Mouse (Mus musculus): ENCODE data around the gene Krtap5-4. TPM values are rescaled to one million over a fixed set of nuclear protein-coding genes. Genes with fewer than 3 reads are reported as not detected.
"Not testable (repeated sequence)": the region's sequence is repeated elsewhere in the genome, so short reads cannot be mapped to it uniquely, and the experiment has no call there.

The Krtap5-4 gene
- polyA plus RNA-seq, 1 experiment from 2014 or later: not detected

DNA sequence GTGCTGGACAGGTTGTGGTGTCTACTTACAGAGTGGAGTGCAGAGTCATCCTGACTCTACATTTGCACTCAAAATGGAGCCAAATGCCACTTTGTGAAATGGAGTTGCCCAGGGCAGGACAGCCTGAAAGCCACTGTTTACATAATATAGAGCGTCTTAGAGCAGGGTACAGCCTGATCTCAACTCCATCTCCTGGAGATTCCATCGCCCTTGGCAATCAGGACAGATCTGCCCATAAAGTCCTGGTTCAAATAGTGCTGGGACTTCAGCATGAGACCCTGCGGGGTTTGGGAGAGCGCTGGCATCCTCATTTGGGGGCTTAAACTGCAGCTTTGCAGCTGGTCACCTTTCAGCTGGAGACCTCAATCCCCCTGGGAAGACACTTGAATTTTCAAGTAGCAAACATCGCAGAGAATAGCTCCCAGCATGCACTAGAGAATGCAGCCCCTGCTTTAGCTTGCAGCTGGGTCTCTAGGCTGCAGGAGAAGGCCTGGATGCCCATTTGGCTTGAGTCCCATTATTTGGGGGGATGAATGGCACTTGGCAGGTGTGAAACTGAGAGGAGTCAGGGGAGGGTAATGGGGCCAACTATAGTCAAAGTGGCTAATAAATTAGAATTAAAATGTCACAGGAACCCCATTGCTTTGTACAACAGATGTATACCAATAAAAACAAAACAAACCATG, 11.4 kb downstream of the Krtap5-4 start:
- Histone ChIP-seq H3K4me2 (no peak overlapping the region), H3K4me1 (ENCODE audit: insufficient read depth) (0 out of 2 replicates have a peak, but pooled peaks cover 3% of the 10 kb centered on the region), H3K36me3 (ENCODE audit: insufficient read depth) (no peaks in the 10 kb centered on the region), H3K27ac (ENCODE audit: low read depth) (no peak overlapping the region), H3K9ac (no peak overlapping the region), H3K9me3 (ENCODE audit: low read depth, low read length) (no peaks in the 10 kb centered on the region), H3K27me3 (ENCODE audit: insufficient read depth, low read length) (no peaks in the 10 kb centered on the region), H3K4me3 (ENCODE audit: low read depth, low read length) (no peak overlapping the region)
- 54% methylated on average over 5 of the region's 5 CpGs for WGBS
- TF ChIP-seq CTCF (IDR thresholded peaks at IDR 0.05; ENCODE audit: low read depth): no peak
- DNase-seq (no peak), ATAC-seq (ENCODE audit: insufficient read depth) (no peak)

DNA sequence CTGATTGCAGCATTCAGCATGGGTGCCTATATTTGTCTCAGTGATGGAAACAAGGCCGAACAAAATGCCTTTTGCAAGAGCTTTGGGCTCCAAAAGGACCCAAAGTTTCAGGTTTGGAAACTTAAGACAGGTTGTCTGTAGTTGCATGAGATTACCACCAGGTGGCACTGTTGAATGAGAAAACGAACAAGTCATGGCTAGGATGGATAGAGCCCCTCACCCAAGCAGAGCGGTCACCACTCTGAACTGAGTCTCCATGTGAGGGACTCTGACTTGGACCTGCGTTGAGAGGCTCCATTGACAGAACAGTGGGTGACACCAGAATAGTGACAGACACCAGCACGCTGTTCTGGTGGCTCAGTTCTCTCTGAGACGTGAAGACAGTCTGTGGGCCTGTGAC, 13.2 kb downstream of the Krtap5-4 start:
- no peaks in the 10 kb centered on the region for H3K36me3 ChIP-seq (ENCODE audit: insufficient read depth)
- H3K27ac ChIP-seq (ENCODE audit: low read depth): no peak overlapping the region
- H3K9ac ChIP-seq: no peak overlapping the region
- peak; percentile 86 for DNase-seq
- 0 out of 2 replicates have a peak, but pooled peaks cover 3% of the 10 kb centered on the region for H3K4me1 ChIP-seq (ENCODE audit: insufficient read depth)
- no peak overlapping the region for H3K4me2 ChIP-seq
- peak; percentile 90 for TF ChIP-seq CTCF (IDR thresholded peaks at IDR 0.05; ENCODE audit: low read depth)
- no peak overlapping the region for H3K4me3 ChIP-seq (ENCODE audit: low read depth, low read length)
- peak; percentile 83; the same call in 1 of the 2 replicates for ATAC-seq (ENCODE audit: insufficient read depth)
- H3K27me3 ChIP-seq (ENCODE audit: insufficient read depth, low read length): no peaks in the 10 kb centered on the region
- 21% methylated on average over 6 of the region's 6 CpGs for WGBS
- no peaks in the 10 kb centered on the region for H3K9me3 ChIP-seq (ENCODE audit: low read depth, low read length)

DNA sequence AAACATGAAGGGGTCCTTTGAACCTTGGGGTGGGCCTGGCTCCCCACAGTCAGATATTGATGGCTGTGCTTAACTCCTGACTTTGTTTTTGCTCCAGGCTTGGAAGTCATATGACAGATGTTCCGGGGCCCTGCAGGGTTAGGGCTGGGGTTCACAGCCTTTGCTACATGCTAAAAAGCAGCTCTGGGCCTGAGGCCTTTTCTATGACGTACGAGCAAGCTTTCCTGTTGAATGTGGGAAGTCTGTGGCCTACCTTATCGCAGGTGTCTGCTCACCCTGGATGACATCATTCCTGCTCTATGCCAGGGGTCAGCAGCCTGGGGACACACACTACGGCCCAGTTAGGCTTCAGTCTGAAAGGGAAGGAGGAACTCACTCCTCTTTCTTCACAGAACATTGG, 13.9 kb downstream of the Krtap5-4 start:
- no peaks in the 10 kb centered on the region for H3K36me3 ChIP-seq (ENCODE audit: insufficient read depth)
- H3K4me2 ChIP-seq: no peak overlapping the region
- WGBS: 45% methylated on average over 5 of the region's 5 CpGs
- ATAC-seq (ENCODE audit: insufficient read depth) (no peak), DNase-seq (no peak)
- no peaks in the 10 kb centered on the region for H3K9me3 ChIP-seq (ENCODE audit: low read depth, low read length)
- 0 out of 2 replicates have a peak, but pooled peaks cover 3% of the 10 kb centered on the region for H3K4me1 ChIP-seq (ENCODE audit: insufficient read depth)
- no peak overlapping the region for H3K27ac ChIP-seq (ENCODE audit: low read depth)
- no peak for TF ChIP-seq CTCF (IDR thresholded peaks at IDR 0.05; ENCODE audit: low read depth)
- H3K9ac ChIP-seq: no peak overlapping the region
- H3K27me3 ChIP-seq (ENCODE audit: insufficient read depth, low read length): no peaks in the 10 kb centered on the region
- no peak overlapping the region for H3K4me3 ChIP-seq (ENCODE audit: low read depth, low read length)

DNA sequence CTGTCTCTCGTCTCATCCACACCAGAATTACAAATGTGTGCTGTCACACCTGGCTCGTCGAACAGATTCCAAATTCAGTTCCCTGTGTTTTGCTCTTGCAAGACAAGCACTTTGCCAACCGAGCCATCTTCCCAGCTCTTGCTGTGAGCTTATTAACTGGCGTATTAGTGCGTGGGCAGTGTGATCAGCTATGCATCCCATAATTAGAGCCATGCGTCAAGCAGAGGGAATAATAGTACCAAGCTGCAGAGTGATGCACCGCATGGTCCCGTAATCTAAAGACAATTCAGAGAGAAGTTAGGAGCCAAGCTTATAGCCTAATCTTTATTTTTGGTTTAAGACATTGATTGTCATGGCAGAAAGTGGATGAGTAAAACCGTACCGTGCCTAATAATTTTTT, 15.8 kb downstream of the Krtap5-4 start:
- H3K9ac ChIP-seq: no peak overlapping the region
- H3K27ac ChIP-seq (ENCODE audit: low read depth): no peak overlapping the region
- 83% methylated on average over 11 of the region's 11 CpGs for WGBS
- TF ChIP-seq CTCF (IDR thresholded peaks at IDR 0.05; ENCODE audit: low read depth): no peak
- H3K4me1 ChIP-seq (ENCODE audit: insufficient read depth): 0 out of 2 replicates have a peak, but pooled peaks cover 3% of the 10 kb centered on the region
- no peaks in the 10 kb centered on the region for H3K9me3 ChIP-seq (ENCODE audit: low read depth, low read length)
- ATAC-seq (ENCODE audit: insufficient read depth) (no peak), DNase-seq (no peak)
- H3K4me2 ChIP-seq: no peak overlapping the region
- no peak overlapping the region for H3K4me3 ChIP-seq (ENCODE audit: low read depth, low read length)
- H3K36me3 ChIP-seq (ENCODE audit: insufficient read depth): no peaks in the 10 kb centered on the region
- no peaks in the 10 kb centered on the region for H3K27me3 ChIP-seq (ENCODE audit: insufficient read depth, low read length)

DNA sequence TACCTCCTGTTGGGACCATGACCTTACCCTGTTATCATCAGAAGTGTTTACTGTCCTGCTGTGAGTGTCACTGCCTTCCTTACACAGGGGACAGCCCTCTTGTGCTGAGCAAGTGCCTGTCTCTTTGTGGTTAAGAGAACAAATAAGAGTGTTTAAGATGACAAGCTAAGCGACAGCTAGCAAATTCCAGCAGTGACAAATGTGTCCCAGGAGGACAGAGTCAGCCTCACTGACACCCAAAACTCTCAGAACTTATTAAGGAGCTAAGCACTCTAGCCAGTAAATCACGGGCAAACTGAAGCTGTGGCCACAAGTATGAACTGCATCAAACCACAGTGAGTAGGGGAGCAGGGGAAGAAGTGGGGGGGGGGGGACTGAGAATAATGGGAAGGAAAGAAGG, 17.6 kb downstream of the Krtap5-4 start:
- WGBS: 19% methylated on average over 2 of the region's 2 CpGs
- Histone ChIP-seq H3K36me3 (ENCODE audit: insufficient read depth) (no peaks in the 10 kb centered on the region), H3K9me3 (ENCODE audit: low read depth, low read length) (no peaks in the 10 kb centered on the region), H3K9ac (no peak overlapping the region), H3K27ac (ENCODE audit: low read depth) (no peak overlapping the region), H3K27me3 (ENCODE audit: insufficient read depth, low read length) (no peaks in the 10 kb centered on the region), H3K4me1 (ENCODE audit: insufficient read depth) (0 out of 2 replicates have a peak, but pooled peaks cover 3% of the 10 kb centered on the region), H3K4me3 (ENCODE audit: low read depth, low read length) (no peak overlapping the region), H3K4me2 (no peak overlapping the region)
- DNase-seq (no peak), ATAC-seq (ENCODE audit: insufficient read depth) (no peak)
- TF ChIP-seq CTCF (IDR thresholded peaks at IDR 0.05; ENCODE audit: low read depth): no peak

DNA sequence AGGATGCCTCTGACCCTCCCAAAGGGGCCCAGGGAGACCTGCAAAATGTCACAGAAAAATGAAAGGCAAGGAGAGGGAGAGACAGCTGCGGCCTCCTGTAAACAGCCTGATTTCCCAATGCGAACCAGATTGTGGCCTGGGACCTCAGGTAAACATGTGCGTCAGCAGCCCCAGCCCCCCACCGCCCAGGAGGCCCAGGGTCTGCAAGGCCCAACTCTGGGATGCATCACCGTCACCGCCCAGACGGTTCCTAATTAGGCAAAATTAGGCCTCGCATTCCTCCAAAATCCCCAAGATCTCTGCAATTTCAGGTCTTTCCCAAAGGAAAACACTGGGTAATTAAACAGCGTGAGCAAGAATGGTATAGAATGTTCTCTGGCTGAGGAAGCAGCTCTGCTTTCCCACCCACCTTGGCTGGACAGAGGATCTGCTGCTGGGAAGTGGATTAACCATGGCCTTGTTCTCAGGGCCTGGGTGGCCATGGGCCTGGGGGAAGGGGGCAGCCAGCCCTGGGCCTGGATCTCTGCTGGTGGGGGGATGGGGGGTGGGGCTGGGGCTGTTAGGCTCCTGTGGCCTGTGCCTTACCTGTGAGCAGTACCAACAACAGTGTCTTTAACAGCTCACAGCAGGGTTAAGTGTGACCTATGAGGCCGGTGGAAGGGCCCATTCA, 18.4 kb downstream of the Krtap5-4 start:
- not testable (repeated sequence) for H3K9me3 ChIP-seq (ENCODE audit: low read depth, low read length); H3K4me3 ChIP-seq (ENCODE audit: low read depth, low read length); DNase-seq; H3K27me3 ChIP-seq (ENCODE audit: insufficient read depth, low read length); H3K9ac ChIP-seq; H3K36me3 ChIP-seq (ENCODE audit: insufficient read depth); H3K4me1 ChIP-seq (ENCODE audit: insufficient read depth); H3K4me2 ChIP-seq; ATAC-seq (ENCODE audit: insufficient read depth)
- H3K27ac ChIP-seq (ENCODE audit: low read depth): 0 out of 2 replicates have a peak overlapping the region, but pooled peaks have one; percentile 12
- WGBS: 50% methylated on average over 3 of the region's 10 CpGs

DNA sequence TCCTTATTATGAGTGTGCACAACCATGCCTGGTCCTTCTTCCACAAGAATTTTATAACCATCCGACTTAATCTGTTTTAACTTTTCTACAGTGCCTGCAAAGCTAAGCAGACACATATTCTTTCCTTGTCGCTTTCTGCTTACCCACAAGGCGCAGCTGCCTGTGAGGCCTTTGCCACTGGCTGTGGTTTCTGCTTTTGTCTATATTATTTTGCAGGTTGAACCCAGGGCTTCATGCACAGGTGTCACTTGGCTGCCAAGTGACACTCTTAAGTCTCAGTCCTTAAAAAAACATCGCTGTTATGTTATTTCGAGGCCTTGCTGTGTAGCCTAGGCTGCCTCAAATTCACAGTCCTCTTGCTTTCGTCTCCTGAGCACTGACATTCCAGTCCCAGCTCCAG, 19.3 kb downstream of the Krtap5-4 start:
- Histone ChIP-seq H3K27me3 (ENCODE audit: insufficient read depth, low read length) (no peaks in the 10 kb centered on the region), H3K9ac (no peak overlapping the region), H3K27ac (ENCODE audit: low read depth) (no peak overlapping the region), H3K4me3 (ENCODE audit: low read depth, low read length) (no peak overlapping the region), H3K36me3 (ENCODE audit: insufficient read depth) (no peaks in the 10 kb centered on the region), H3K4me2 (no peak overlapping the region), H3K4me1 (ENCODE audit: insufficient read depth) (peaks cover 11% of the 10 kb centered on the region), H3K9me3 (ENCODE audit: low read depth, low read length) (no peaks in the 10 kb centered on the region)
- no peak for TF ChIP-seq CTCF (IDR thresholded peaks at IDR 0.05; ENCODE audit: low read depth)
- ATAC-seq (ENCODE audit: insufficient read depth) (no peak), DNase-seq (no peak)
- 76% methylated on average over 6 of the region's 6 CpGs for WGBS

All from lung, embryonic 14.5 days (tissue).